Mouse (Mus musculus) kidney, adult 10 weeks (tissue): Measurements from ENCODE around the gene Adgrf3. TPM values are rescaled to one million over a fixed set of nuclear protein-coding genes. Genes with fewer than 3 reads are reported as not detected.

Source experiments
- polyA plus RNA-seq: library from polyadenylated mRNA; stranded (reverse); fragments of 350-450 nt; fragmentation: Illumina TruSeq; extraction: RNeasy Lipid Tissue Mini Kit (QIAGEN cat#74804); gene quantifications from one replicate; pipeline ENCODE4 v1.2.3, GENCODE M21; 2014; ENCODE audit warnings: low read depth, low replicate concordance

The Adgrf3 gene
- polyA plus RNA-seq = not detected

GRCm38 (mm10) chr5:30205493-30205892 is at the start of gene Adgrf3:
TSS of gene Adgrf3 (minus strand) at chr5:30205722.

GRCm38 (mm10) chr5:30232271-30232971 is 26.9 kb upstream of the Adgrf3 start, which contains the start of gene Selenoi:
TSS of gene Selenoi (plus strand) at chr5:30232581.

GRCm38 (mm10) chr5:30154474-30155394 is 50.8 kb downstream of the Adgrf3 start, which contains the start of the genes Hadha and Hadhb:
TSS of gene Hadha (minus strand) at chr5:30155162.
TSS of gene Hadhb (plus strand) at chr5:30155248.

Other genes with a start within 250 kb of the Adgrf3 start
- gene Il6, start 192.6 kb downstream of the Adgrf3 start, polyA plus RNA-seq = not detected
- gene Tyms, start 132.1 kb downstream of the Adgrf3 start, polyA plus RNA-seq = 34.7 TPM
- gene Garem2, start 100.6 kb downstream of the Adgrf3 start, polyA plus RNA-seq = not detected
- not detected for gene 3110082J24Rik, start 99.6 kb downstream of the Adgrf3 start, polyA plus RNA-seq
- gene Hadha, start 50.6 kb downstream of the Adgrf3 start, polyA plus RNA-seq = 314 TPM
- 1,192 TPM for gene Hadhb, start 50.5 kb downstream of the Adgrf3 start, polyA plus RNA-seq
- gene Selenoi, start 26.9 kb upstream of the Adgrf3 start, polyA plus RNA-seq = 18.7 TPM
- gene Drc1, start 75.7 kb upstream of the Adgrf3 start, polyA plus RNA-seq = not detected